Mouse (Mus musculus): ENCODE results near the gene Il31.

DNA sequence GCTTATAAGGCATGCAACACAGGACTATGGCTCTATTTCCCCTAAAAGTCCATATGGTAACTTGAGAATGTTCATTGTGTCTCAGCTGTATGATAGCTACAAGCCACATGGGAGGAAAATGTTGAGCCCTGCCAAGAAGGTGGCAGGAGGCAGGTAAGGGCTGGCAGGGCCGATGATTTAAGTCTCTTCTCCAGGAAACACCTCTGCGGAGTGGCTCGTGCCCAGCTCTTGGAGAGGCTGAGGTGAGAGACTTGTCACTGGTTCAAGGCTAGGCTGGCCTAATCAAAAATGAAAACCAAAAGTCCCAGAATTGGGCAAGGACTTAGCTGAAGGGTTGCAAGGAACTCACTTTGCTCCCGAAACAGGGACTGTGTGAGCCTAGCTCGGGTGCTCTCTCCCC lies 20.9 kb upstream of the Il31 start, which contains the start of gene B3gnt4:
- TF ChIP-seq CTCF (IDR thresholded peaks at IDR 0.05; ENCODE audit: low read depth) (no peak), EP300 (optimal IDR thresholded peaks at IDR 0.05) (no peak)
